Mouse (Mus musculus) left cerebral cortex, adult 6 months (tissue): ENCODE data around the gene Slc36a3. TPM values are rescaled to one million over a fixed set of nuclear protein-coding genes. Genes with fewer than 3 reads are reported as not detected.

Experiments used
- long read RNA-seq, 2 experiments: library from polyadenylated mRNA; unstranded; transcript quantifications; one replicate each; pipeline ENCODE4 v2.0.0; 2019 to 2020
- polyA plus RNA-seq: library from polyadenylated mRNA; unstranded; fragments of <200 nt; fragmentation: Nextera tagmentation; gene quantifications from 2 replicates; pipeline ENCODE4 v1.2.3, GENCODE M21; 2021

The Slc36a3 gene
- polyA plus RNA-seq, result not detected in 2 replicates
- long read RNA-seq, experiment 1, result 0 reads
- long read RNA-seq, experiment 2, result 0 reads

DNA sequence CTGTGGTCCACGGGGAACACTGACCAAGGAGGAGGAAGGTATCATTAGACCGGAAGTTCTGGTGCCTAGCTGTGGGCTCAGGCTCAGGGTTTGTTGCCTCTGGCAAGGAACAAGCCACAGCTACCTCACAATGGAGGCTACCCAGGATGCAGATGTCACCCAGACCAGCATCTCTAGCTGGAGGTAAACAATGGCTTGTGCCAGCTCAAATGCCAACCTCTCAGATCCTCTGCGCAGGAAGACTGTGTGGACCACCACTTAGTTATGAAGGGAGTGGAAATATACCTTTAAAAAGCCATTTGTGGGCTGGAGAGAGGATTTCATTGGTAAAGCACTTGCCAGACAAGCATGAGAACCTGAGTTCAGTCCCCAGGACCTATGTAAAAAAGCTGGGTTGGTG is at the start of gene Slc36a3:
Gene Slc36a3, minus strand, starts transcription at position 101 of the 400 bp plus-strand sequence.

GRCm38 (mm10) chr11:55184733-55185291 is 33.3 kb upstream of the Slc36a3 start, which contains the start of gene Slc36a2:
Gene Slc36a2, minus strand, starts transcription at chr11:55185077.

DNA sequence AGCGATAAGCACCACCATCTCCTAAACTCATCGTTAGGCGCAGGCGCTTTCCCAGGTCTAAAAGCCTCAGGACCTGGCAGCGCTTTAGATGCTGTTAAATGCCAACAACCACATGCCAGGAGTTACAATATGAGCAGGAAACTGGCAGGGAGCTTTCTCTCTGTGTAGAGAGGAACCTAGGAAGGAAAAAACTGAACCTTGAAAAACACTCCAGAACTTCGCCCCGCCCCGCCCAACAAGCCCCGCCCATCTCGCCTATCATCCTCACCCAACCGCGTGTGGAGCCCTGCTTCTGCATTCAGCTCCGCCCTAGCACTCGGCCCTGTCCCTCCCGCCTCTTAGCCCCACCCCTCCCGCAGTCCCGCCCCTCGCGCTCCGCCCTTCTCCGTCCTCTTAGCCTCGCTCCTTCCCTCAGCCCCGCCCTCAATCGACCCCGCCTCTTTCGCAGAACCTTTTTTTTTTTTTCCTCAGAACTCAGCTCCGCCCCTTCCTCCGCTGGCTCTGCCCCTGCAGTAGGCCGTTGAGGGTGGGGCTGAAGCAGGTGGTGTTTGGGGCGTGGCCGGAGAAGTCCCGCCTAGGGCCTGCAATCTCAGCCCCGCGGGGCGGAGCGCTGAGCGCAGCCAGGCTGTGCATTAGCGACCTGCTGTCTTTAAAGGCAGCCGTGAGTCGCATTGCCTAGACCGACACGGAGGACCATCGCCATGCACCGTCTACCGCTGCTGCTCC is 53.9 kb downstream of the Slc36a3 start, which contains the start of gene Gm2a:
Gene Gm2a, plus strand, starts transcription at position 653 of the 726 bp plus-strand sequence.

DNA sequence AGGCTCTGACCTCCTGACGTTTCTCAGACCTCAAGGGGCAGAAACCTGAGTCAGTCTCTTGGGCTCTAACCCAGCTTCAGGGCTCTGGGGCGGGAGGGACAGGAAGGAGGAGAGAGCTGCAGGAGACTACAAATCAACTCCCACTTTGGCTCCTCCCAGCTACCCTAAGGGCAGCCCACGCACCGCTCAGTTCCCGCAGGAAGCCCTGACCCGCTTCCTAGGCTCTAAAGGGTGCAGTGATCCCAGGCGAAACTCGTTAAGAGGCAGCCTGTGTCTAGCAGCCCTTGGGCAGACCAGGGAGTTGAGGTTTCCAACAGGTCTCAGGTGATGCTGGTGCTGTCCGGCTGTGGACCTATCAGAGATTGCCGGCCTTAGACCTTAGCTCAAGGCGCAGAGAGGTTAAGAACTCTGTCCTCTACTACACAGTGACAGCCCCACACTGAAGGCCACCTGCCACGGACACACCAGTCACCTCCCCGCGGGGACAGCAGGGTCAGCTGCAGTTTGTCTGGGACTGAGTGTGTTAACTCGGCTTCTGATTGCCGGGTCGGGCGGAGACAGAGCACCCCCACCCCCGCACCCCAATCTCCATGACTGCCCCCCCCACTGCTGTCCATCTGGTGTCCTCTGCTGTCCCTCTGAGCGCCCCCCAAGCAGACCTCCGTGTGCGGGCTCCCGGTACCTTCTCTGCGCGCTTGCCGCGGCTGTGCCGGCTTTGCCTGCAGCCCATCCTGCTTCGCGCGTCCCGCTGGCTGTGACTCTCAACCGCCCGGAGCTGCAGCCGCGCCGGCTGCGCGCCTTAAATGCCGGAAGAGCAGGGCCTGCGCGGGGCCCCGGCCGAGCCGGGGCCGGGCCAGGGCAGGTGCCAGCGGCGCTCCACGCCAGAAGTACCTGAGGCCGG is 73.9 kb downstream of the Slc36a3 start, which contains the start of gene Ccdc69:
Gene Ccdc69, minus strand, starts transcription at position 801 of the 901 bp plus-strand sequence.

Other genes with a start within 250 kb of the Slc36a3 start
- 13.7 and 15.0 TPM in 2 replicates for gene Gpx3, start 249.3 kb downstream of the Slc36a3 start, polyA plus RNA-seq
- 11.6 and 16.8 TPM in 2 replicates for gene Tnip1, start 188.8 kb downstream of the Slc36a3 start, polyA plus RNA-seq
- 72.0 and 76.1 TPM in 2 replicates for gene Anxa6, start 118.3 kb downstream of the Slc36a3 start, polyA plus RNA-seq
- gene Ccdc69, start 73.6 kb downstream of the Slc36a3 start, polyA plus RNA-seq, result 0.48 and 0.51 TPM in 2 replicates
- gene Gm2a, start 53.6 kb downstream of the Slc36a3 start, polyA plus RNA-seq, result 68.2 and 80.1 TPM in 2 replicates
- 0.28 and 0.29 TPM in 2 replicates for gene Slc36a2, start 33.4 kb upstream of the Slc36a3 start, polyA plus RNA-seq
- gene Slc36a1, start 52.6 kb upstream of the Slc36a3 start, polyA plus RNA-seq, result 4.1 and 7.1 TPM in 2 replicates
- gene Fat2, start 184.9 kb upstream of the Slc36a3 start, polyA plus RNA-seq, result 0.01 and 0.02 TPM in 2 replicates